Mouse (Mus musculus) cerebellum, adult 2 months (tissue): ENCODE data around the gene Ssc4d.

ENCODE experiments used
- CTCF ChIP-seq: fragments of 200-500 bp; IDR thresholded peaks from 2 replicates; pipeline ENCODE4 v1.5.1; 2011; ENCODE audit warnings: low read depth, mild to moderate bottlenecking, control low read depth, low read length, moderate library complexity, borderline replicate concordance; ENCODE audit not compliant: insufficient read depth
- POLR2A ChIP-seq: fragments of 200-500 bp; IDR thresholded peaks from 2 replicates; pipeline ENCODE4 v1.6.1; 2011; ENCODE audit warnings: low read length, control low read depth, borderline replicate concordance; ENCODE audit not compliant: insufficient read depth

- no peak for TF ChIP-seq CTCF
- TF ChIP-seq POLR2A: no peak
Measured at GRCm38 (mm10) chr5:135996162-135996561, 21.8 kb upstream of the Ssc4d start.
